Mouse (Mus musculus): ENCODE measurements around the gene Ppfibp2.

- TF ChIP-seq CTCF (IDR thresholded peaks at IDR 0.05) (no peak), EP300 (IDR thresholded peaks at IDR 0.05) (no peak)
Observed at GRCm38 (mm10) chr7:107697066-107697465, 102.1 kb downstream of the Ppfibp2 start.

Data from lung, postnatal 0 days (tissue).